In the genomic region with DNA sequence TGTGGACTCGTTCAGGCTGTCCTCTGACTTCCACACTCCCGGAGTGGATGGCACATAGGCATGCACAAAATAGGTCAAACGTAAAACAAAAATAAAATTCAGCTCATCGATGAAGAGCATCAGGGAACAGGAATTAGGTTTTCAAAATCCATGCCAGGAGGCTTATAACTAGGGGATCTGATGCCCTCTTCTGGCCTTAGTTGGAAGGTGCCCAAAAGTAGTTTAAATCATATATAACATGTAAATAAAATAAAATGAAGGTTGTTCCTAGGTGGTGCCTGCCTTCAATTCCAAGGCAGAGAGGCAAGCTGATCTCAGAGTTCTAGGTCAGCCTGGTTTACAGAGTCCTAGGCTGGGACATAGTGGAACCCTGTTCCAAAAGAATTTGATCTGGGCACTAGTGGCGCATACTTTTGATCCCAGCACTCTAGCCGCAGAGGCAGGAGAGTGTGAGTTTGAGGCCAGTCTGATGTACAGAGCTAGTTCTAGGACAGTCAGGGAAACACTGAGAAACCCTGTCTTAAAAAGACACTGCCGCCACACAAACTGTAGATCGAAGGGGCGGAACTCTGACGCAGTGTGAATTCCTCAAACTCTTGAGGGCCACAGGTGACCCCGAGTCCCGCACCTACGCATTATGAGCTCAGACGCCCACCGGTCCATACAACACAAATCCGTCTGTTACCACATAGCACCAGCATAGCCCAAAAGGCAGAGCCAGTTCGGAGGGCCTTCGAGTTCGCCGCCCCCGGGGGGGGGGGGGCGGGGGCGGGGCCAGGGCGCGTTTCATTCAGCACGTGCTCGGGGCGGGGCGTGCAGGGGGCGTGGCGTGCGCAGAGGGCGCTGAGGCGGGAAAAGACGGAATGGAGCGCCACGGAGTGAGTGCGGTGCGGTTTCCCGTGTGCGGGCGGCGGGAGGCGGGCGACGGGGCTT, we compare ENCODE assay signal across 8 mouse cellular contexts. TPM values are rescaled to one million over a fixed set of nuclear protein-coding genes. Genes with fewer than 3 reads are reported as not detected.
DNase-seq lines count a peak whose midpoint lies in the region; ATAC-seq lines count a peak whose summit lies in the region.

A gene (plus strand): TSS at position 736 of the 933 bp plus-strand sequence.

- ATAC-seq in forebrain, embryonic 14.5 days, result peak; percentile 80

- peak within 1 kb of the TSS; percentile 90 for H3K4me2 ChIP-seq in forebrain, embryonic 14.5 days (ENCODE audit: low read length)

- H3K4me1 ChIP-seq in forebrain, embryonic 14.5 days (ENCODE audit: control insufficient read depth, insufficient read depth, low read length), result peaks cover 11% of the 10 kb centered on the region
- H3K4me1 ChIP-seq in hindbrain, embryonic 10.5 days (replicated peaks), result peaks cover 15% of the 10 kb centered on the region

- H3K27me3 ChIP-seq in forebrain, embryonic 14.5 days (replicated peaks; ENCODE audit: control insufficient read depth, insufficient read depth, low read length), result no peaks in the 10 kb centered on the region
- H3K27me3 ChIP-seq in hindbrain, embryonic 10.5 days (ENCODE audit: insufficient read depth, poor library complexity, severe bottlenecking), result peaks cover 23% of the 10 kb centered on the region

- H3K9me3 ChIP-seq in forebrain, embryonic 14.5 days (replicated peaks; ENCODE audit: control insufficient read depth, low read length), result no peaks in the 10 kb centered on the region
- H3K9me3 ChIP-seq in hindbrain, embryonic 10.5 days, result no peaks in the 10 kb centered on the region

- 16% methylated on average over 44 of the region's 46 CpGs for WGBS in forebrain, embryonic 14.5 days
- 15% methylated on average over 46 of the region's 46 CpGs for WGBS in hindbrain, embryonic 10.5 days

- H3K9ac ChIP-seq in forebrain, embryonic 14.5 days (ENCODE audit: low read length), result peak within 1 kb of the TSS; percentile 59

- peak within 1 kb of the TSS; percentile 38 for H3K4me3 ChIP-seq in forebrain, embryonic 14.5 days (ENCODE audit: low read depth, low read length)
- peak within 1 kb of the TSS; percentile 55 for H3K4me3 ChIP-seq in hindbrain, embryonic 10.5 days

- H3K27ac ChIP-seq in forebrain, embryonic 14.5 days (ENCODE audit: low read depth, low read length), result no peak within 1 kb of the TSS
- H3K27ac ChIP-seq in hindbrain, embryonic 10.5 days, result peak within 1 kb of the TSS; percentile 81

- peak; percentile 26 for DNase-seq in NIH3T3 (ENCODE audit: low read depth)
- DNase-seq in cerebellum, adult 11-12 months, result peak; percentile 66
- peak; percentile 66 for DNase-seq in forebrain, embryonic 14.5 days (ENCODE audit: low spot score)
- DNase-seq in hindbrain, embryonic 10.5 days (ENCODE audit: low spot score), result peak; percentile 72
- DNase-seq in layer of hippocampus, postnatal 14 days (ENCODE audit: low spot score in 2 of 2), result peak in 1 of 2 experiments; percentile 58
- peak; percentile 81 for DNase-seq in lung, postnatal 25 days (ENCODE audit: low spot score)
- peak; percentile 78 for DNase-seq in ovary, postnatal 36 days (ENCODE audit: low spot score)
- DNase-seq in thymus, postnatal 4 days, result peak; percentile 95

- H3K36me3 ChIP-seq in forebrain, embryonic 14.5 days (ENCODE audit: control insufficient read depth, insufficient read depth, low read length), result peaks cover 38% of the 10 kb centered on the region
- H3K36me3 ChIP-seq in hindbrain, embryonic 10.5 days, result peaks cover 32% of the 10 kb centered on the region

RNA-seq across cellular contexts. Expression of the gene that starts here (rescaled TPM):
- 58.0 and 71.5 TPM in 2 replicates for polyA plus RNA-seq in forebrain, embryonic 14.5 days (2014; fragmentation: Nextera tagmentation; extraction: Ambion mirVana)
- 61.5 and 67.1 TPM in 2 replicates for polyA plus RNA-seq in hindbrain, embryonic 10.5 days (2016; fragmentation: Nextera tagmentation; extraction: Ambion mirVana)
- 10 to 100 TPM; 21.4 to 24.5 TPM for total RNA-seq in layer of hippocampus, postnatal 14 days (2021)
